7 mouse cellular contexts compared by ENCODE assay signal in the genomic region with DNA sequence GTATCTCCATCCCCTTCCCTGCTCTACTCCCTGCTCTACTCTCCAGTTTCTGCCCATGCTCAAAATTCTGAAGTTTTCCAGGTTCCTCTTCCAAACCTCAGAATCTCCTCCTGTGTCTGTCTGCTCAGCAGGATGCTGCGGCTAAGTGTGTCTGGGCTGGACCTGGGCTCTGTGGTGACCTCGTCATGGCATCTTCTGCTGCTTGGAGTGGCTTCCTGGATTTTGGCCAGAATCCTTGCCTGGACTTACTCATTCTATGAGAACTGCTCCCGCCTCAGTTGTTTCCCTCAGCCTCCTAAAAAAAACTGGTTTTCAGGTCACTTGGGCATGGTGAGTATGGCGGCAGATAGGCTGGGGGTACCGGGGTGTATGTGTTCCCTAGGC. TPM values are rescaled to one million over a fixed set of nuclear protein-coding genes. Genes with fewer than 3 reads are reported as not detected.
A peak's percentile ranks its signal among the peaks of the same experiment; 100 is the strongest.
DNase-seq lines count a peak whose midpoint lies in the region; ATAC-seq and TF ChIP-seq lines count a peak whose summit lies in the region.

No protein-coding gene starts in this region.

- ATAC-seq in intestine, embryonic 16.5 days: no peak
- no peak for ATAC-seq in midbrain, embryonic 13.5 days

- peaks cover 3% of the 10 kb centered on the region for H3K79me3 ChIP-seq in C2C12 (ENCODE audit: low read depth)

- peak overlapping the region; percentile 67 for H3K9ac ChIP-seq in intestine, embryonic 16.5 days (ENCODE audit: low read depth, low read length)
- H3K9ac ChIP-seq in midbrain, embryonic 13.5 days (replicated peaks): peak overlapping the region; percentile 59

- no peaks in the 10 kb centered on the region for H3K27me3 ChIP-seq in C2C12 (ENCODE audit: control insufficient read depth, insufficient read depth, insufficient read length)
- no peaks in the 10 kb centered on the region for H3K27me3 ChIP-seq in intestine, embryonic 16.5 days (replicated peaks; ENCODE audit: control insufficient read depth, insufficient read depth, low read length)
- no peaks in the 10 kb centered on the region for H3K27me3 ChIP-seq in midbrain, embryonic 13.5 days

- H3K27ac ChIP-seq in intestine, embryonic 16.5 days (ENCODE audit: low read length): peak overlapping the region; percentile 72; the same call in 1 of the 2 replicates
- H3K27ac ChIP-seq in midbrain, embryonic 13.5 days: no peak overlapping the region

- WGBS in intestine, embryonic 16.5 days: 57% methylated on average over 5 of the region's 5 CpGs
- 74% methylated on average over 5 of the region's 5 CpGs for WGBS in midbrain, embryonic 13.5 days

- no peaks in the 10 kb centered on the region for H3K36me3 ChIP-seq in C2C12 (ENCODE audit: control insufficient read depth, insufficient read depth)
- no peaks in the 10 kb centered on the region for H3K36me3 ChIP-seq in intestine, embryonic 16.5 days (ENCODE audit: control insufficient read depth, insufficient read depth, low read length)
- no peaks in the 10 kb centered on the region for H3K36me3 ChIP-seq in midbrain, embryonic 13.5 days

- peaks cover 6% of the 10 kb centered on the region for H3K4me1 ChIP-seq in intestine, embryonic 16.5 days (ENCODE audit: control insufficient read depth, insufficient read depth, low read length)
- H3K4me1 ChIP-seq in midbrain, embryonic 13.5 days (replicated peaks): peaks cover 8% of the 10 kb centered on the region

- H3ac ChIP-seq in C2C12 (ENCODE audit: control insufficient read depth, insufficient read length, low read depth): peak overlapping the region; percentile 61

- DNase-seq in Muller cell, postnatal 12 days (ENCODE audit: inconsistent ontology term): peak; percentile 56
- peak; percentile 20 for DNase-seq in fibroblast of lung, adult 2 months (ENCODE audit: low read depth)
- no peak for DNase-seq in right cerebral cortex, postnatal 10 days (ENCODE audit: low spot score in 2 of 2)
- DNase-seq in B cell, adult 2 months: no peak

- peak overlapping the region; percentile 61 for H3K4me2 ChIP-seq in intestine, embryonic 16.5 days (ENCODE audit: low read depth, low read length)
- H3K4me2 ChIP-seq in midbrain, embryonic 13.5 days (replicated peaks): peak overlapping the region; percentile 58

- no peak for TF ChIP-seq CTCF in C2C12 (IDR thresholded peaks at IDR 0.05; ENCODE audit: control insufficient read depth, insufficient read depth, insufficient read length)

- no peaks in the 10 kb centered on the region for H3K9me3 ChIP-seq in intestine, embryonic 16.5 days (ENCODE audit: control insufficient read depth, low read length)
- no peaks in the 10 kb centered on the region for H3K9me3 ChIP-seq in midbrain, embryonic 13.5 days

- no peaks in the 10 kb centered on the region for H3K79me2 ChIP-seq in C2C12 (ENCODE audit: control insufficient read depth, insufficient read depth)

- peak overlapping the region; percentile 36 for H3K4me3 ChIP-seq in C2C12 (ENCODE audit: insufficient read depth, poor library complexity, severe bottlenecking)
- H3K4me3 ChIP-seq in intestine, embryonic 16.5 days (ENCODE audit: low read length): peak overlapping the region; percentile 58
- peak overlapping the region; percentile 46 for H3K4me3 ChIP-seq in midbrain, embryonic 13.5 days (replicated peaks)

TF ChIP-seq in C2C12, 6 proteins besides CTCF, POLR2A, EP300 and RAD21:
- no peak for TF ChIP-seq MYOG (IDR thresholded peaks at IDR 0.05; ENCODE audit: control insufficient read depth, extremely low read depth, insufficient read length)
- TF ChIP-seq MYOD1 (IDR thresholded peaks at IDR 0.05; ENCODE audit: control insufficient read depth, insufficient read length, low read depth): no peak
- no peak for TF ChIP-seq USF1 (IDR thresholded peaks at IDR 0.05; ENCODE audit: low read depth)
- no peak for TF ChIP-seq MAX (IDR thresholded peaks at IDR 0.05)
- TF ChIP-seq FOSL1 (IDR thresholded peaks at IDR 0.05; ENCODE audit: insufficient read depth, low read length, poor library complexity, severe bottlenecking): no peak
- TF ChIP-seq CEBPB (IDR thresholded peaks at IDR 0.05; ENCODE audit: low read depth): no peak
TF ChIP-seq in C2C12: peak in this region for 0.

RNA-seq across cellular contexts. Expression of gene Cyp4f16, which starts 0.5 kb away (rescaled TPM):
- polyA plus RNA-seq in C2C12 (2012; fragmentation: generic; extraction: Trizol): 19.6 TPM
- 58.5 and 70.7 TPM in 2 replicates for polyA plus RNA-seq in intestine, embryonic 16.5 days (2015; fragmentation: Nextera tagmentation; extraction: Ambion mirVana)
- 19.2 and 20.4 TPM in 2 replicates for polyA plus RNA-seq in midbrain, embryonic 13.5 days (2015; fragmentation: Nextera tagmentation; extraction: Ambion mirVana)

RNA-seq across cellular contexts. Expression of gene Cyp4f17, which starts 31.0 kb away (rescaled TPM):
- 1.3 TPM for polyA plus RNA-seq in C2C12 (2012; fragmentation: generic; extraction: Trizol)
- polyA plus RNA-seq in intestine, embryonic 16.5 days (2015; fragmentation: Nextera tagmentation; extraction: Ambion mirVana): 4.6 TPM in 2 replicates
- 13.0 and 13.8 TPM in 2 replicates for polyA plus RNA-seq in midbrain, embryonic 13.5 days (2015; fragmentation: Nextera tagmentation; extraction: Ambion mirVana)

Comparison
In these comparisons a context has a peak if more than half of its experiments do, and no peak if none do; other contexts are left out.
1. DNase-seq: peak in Muller cell, postnatal 12 days (single experiment) and fibroblast of lung, adult 2 months (single experiment); none in right cerebral cortex, postnatal 10 days (0 of 2) and B cell, adult 2 months (0 of 2).
2. Peak in every context shown above with its lines, with median percentiles within 50 percentile points of each other: H3K4me3 ChIP-seq.